Mouse (Mus musculus): ENCODE measurements around the gene Pgpep1. TPM values are rescaled to one million over a fixed set of nuclear protein-coding genes. Genes with fewer than 3 reads are reported as not detected.
A peak's percentile ranks its signal among the peaks of the same experiment; 100 is the strongest.

The Pgpep1 gene
- total RNA-seq, 4 experiments from 2014 or later, result 13.6 to 19.0 (median 15.7) TPM

DNA sequence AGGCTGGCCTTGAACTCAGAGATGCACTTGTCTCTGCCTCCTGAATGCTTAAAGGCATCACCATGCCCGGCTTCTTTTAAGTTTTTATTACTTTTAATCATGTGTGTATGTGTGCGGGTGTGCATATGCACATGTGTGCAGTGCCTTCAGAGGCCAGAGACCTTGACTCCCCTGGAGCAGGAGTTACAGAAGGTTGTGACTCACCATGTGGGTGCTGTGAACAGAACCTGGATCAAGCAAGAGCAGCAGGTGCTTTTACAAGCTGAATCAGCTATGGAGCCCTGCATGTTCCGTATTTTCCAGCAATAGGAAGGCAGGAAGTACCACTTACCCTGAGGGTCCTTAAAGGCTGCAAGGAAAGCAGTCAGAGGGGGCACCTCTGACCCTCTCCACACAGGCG is 31.0 kb upstream of the Pgpep1 start:
- DNase-seq (ENCODE audit: low spot score in 2 of 2), result no peak

DNA sequence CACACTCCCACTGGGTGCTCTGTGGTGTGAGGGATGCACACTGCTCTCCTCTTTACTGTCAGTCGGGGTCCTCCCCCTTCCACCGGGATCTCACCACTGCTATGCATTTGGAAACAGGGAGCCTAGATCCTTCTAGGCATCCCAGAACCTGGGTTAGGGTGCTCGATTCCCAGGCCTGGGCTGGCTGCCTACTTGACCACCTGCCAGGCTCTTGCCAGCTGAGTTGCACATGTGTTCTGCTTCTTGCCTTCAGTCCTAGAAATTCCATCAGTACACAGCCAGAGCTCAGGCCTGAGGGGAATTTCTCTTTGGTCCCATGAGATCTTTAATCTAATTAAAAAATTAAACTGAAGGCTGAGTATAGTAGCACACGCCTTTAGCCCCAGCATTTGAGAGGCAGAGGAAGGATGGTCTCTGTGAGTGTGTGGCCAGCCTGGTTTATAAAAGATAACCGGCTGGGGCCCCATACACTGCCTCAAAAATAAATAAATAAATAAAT is 29.8 kb upstream of the Pgpep1 start:
- DNase-seq (ENCODE audit: low spot score in 2 of 2), result no peak

DNA sequence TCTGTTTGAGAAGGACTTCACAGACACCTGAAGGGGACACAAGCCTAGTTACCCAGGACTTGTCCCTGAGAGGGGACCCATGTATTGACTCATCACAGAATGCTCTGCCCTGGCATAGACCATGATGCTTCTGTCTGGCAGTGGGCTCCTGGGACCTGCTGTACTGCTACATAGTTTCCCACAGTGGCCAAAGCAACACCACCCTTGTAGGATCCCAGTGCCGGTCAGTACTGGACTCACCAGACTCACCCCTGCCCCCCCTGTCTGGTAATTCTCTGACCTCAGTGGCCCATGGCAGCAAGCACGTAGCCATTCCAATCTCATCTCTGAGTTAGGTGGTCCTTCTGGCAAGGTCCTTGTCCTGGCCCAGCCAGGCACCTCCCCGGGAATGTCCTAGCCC is 27.9 kb upstream of the Pgpep1 start:
- DNase-seq (ENCODE audit: low spot score in 2 of 2), result no peak

DNA sequence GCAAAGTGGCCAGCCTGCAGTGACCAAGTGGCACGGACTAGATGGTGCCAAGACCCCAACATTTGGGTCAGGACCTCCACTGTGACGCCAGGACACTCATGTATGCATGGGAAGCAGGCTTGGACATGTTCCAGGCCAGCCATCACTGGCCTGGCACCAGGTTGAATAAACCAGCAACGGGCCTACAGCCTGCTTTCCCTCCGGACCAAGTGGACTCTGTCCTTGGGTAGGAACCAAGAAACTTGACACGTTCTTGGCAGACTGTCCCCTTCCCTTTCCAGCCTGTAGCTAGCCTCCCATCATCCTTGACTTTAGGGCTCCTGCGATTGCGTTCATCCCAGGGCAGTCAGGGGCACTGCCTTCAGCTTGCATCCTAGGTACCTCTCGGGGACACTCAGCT is 27.4 kb upstream of the Pgpep1 start:
- DNase-seq (ENCODE audit: low spot score in 2 of 2), result peak; percentile 75 to 79

DNA sequence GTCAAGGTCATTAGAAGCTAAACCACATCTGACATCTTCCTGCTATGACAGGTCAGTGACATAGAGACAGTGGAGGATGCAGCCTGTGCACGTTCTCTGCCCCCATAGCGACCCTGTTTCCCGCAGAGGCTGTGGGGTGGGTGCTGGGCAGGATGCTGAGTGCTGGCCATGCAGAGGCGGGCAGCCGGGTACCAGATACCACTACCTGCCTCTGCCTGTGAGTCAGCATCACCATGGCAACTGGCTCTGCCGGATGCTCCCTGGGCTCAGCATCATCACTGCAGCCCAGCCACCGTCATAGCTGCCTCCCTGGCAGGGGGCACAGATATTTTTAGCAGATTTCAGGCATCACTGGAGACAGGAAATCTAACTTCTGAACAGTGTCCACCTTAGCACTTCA is 24.1 kb upstream of the Pgpep1 start:
- DNase-seq (ENCODE audit: low spot score in 2 of 2), result no peak

DNA sequence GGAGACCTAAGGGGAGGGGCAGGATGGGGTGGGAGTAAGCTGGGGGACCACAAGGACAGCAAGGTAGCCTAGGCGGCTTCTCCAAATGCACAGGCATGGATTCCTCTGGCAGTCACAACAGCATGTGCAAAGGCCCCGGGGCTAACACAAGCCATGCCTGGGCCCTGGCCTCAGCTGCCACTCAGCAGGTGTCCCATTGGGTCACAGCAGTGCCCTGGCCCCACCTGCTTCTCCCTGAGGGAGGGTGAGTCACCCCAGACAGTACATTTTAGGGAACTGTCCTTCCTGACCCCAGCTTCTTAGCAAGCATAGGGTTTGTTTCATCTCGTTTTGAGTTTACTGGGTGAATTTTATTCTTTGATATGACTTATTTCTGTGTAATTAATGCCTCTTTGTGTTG is 22.5 kb upstream of the Pgpep1 start:
- no peak for DNase-seq (ENCODE audit: low spot score in 2 of 2)

DNA sequence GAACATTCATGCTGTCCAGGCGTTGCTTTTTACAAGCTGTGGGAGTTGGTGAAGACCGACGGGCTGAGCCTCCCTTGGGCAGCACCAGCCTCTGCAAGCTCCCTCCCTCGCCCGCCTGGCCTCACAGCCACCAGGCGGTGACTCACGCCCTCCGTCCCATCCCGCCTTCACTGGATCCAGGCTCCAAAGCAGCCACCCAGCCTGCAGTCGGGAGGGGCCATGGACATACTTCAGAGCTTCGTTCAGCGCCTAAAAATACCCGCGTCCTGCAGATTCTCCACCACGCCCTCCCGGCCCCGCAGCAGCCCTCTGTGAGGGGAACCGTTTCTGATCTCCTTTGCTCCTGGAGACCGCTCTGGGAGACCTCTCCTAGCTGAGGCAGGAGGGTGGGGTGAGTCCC is 22.0 kb upstream of the Pgpep1 start:
- DNase-seq (ENCODE audit: low spot score in 2 of 2), result peak; percentile 78 to 88

DNA sequence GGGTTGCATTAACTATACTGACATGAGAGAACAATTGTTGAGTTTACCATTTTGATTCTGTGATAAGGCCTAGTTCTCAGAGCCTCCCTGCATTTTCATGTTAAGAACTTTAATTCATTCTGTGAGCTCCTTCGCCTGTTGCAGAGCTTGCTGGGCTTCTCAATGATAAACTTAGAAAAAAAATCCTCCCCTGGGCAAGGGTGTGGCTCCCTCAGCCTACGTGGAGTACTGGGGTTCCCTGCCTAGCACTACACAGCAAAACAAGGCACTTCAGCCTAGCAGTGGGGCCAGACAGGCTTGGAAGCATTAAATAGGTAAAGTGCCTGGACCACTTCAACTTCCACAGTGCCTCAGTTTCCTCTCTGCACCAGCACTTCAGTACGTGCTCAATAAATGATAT is 21.2 kb upstream of the Pgpep1 start:
- DNase-seq (ENCODE audit: low spot score in 2 of 2), result no peak

DNA sequence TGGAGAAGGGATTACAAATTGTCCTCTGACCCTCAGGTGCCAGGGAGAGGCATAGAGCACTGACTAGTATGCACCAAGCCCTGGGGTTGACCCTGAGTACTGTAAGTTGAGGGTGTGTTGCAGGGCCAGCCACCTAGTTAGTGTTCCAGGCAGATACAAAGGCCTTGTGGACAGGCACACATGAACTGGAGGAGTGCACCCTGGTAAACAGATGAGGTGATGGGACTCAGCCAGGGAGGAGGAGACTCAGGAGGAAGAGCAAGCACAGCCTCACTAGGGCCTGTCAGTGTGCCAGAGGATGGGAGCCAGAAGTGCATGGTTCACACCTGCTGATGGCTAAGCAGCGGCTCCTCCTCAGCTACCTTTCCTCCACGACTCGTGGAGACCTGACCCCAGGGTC is 19.9 kb upstream of the Pgpep1 start:
- no peak for DNase-seq (ENCODE audit: low spot score in 2 of 2)

DNA sequence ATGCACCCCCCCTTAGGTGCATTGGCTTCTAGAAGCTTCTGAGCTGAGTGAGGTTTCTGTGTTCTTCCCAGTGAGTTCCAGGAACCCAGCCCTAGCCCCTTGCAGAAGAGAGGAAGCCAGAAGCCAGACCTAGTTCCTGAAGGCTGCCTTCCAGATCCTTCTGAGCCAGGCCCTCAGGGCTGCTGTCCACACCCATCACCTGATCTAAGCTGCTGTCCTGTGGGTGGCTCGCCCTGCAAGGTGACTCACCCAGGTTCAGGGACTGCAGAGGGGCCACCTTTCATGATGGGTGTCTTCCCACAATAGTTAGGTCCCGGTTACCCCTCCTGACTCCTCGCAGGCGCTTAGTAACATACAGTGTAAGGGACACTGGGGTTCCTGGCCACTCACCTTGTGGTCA is 19.2 kb upstream of the Pgpep1 start:
- no peak for DNase-seq (ENCODE audit: low spot score in 2 of 2)

DNA sequence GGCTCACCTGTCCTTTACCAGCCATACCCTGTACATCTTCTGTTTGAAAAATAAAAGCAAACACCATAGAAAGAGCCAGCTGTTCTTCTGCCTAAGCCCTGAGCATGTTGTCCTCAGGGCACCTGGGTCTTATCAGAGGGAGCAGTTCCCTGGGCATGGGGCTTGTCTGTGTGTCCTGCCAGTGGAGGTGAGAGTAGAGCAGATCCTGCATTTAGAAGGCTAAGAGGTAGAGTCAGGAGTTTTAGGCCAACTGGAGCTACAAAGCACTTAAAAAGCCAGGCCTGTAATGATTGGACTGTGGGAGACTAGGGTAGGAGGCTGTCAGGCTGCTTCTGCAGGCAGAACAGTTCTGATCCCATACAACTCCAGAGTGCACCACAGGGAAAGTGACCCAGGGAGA is 18.5 kb upstream of the Pgpep1 start:
- no peak for DNase-seq (ENCODE audit: low spot score in 2 of 2)

DNA sequence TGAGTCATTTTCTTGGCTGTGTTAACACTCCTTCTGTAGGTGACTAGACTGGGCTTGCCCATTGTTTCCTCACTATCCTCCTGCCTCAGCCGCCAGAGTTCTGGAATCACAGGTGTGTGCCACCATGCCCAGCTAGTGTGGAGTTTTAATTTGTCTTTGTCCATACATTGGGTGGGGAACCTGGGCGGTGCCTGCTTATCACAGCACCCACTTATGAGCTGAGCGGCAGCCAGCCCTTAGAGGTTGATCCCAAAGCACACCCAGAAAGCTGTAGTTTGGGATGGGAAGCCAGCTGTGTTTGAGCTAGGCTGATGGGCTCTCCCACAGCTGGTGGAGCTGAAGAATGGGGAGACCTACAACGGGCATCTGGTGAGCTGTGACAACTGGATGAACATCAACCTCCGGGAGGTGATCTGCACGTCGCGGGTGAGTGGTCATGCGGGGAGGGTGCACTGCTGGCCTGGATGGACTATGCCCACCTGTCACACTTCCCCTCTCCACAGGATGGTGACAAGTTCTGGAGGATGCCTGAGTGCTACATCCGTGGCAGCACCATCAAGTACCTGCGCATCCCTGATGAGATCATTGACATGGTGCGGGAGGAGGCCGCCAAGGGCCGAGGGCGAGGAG is 17.4 kb upstream of the Pgpep1 start:
- DNase-seq (ENCODE audit: low spot score in 2 of 2), result no peak

DNA sequence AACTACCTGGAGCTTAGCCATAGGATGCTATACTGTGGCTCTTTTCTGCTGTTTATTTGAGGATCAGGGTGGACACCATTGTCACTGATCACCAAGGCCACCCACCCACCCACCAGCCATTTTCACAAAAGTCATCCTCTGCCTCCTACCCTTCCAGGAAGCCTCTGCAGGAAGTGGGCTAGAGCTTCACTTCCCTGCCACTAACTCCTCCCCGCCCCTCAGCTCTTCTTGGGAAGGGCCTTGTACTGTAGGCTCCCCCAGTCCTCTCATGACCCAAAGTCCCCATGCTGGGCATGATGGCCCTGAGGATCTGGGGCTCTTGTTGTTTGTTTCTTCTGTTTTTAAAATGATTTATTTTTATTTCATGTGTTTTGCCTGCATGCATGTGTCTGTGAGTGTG is 15.1 kb upstream of the Pgpep1 start:
- no peak for DNase-seq (ENCODE audit: low spot score in 2 of 2)

DNA sequence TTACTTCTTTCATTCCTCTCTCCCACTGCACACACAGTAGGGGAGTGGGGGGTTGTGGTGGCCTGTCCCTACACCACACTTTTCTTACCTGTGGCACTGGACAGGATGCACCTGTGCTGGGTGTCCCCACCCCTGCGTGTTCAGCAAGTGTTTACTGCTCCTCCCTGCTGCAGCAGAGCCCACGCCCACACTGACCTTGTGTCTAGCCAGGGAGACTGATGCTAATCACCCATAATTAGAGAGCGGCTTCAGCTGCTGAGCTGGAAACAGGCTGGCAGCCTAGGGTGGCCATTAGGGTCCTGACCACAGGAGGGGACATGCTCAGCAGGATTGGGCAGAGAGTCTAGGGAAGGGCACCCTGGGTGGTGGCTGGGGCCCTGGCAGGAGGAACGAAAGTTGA is 14.5 kb upstream of the Pgpep1 start:
- no peak for DNase-seq (ENCODE audit: low spot score in 2 of 2)

DNA sequence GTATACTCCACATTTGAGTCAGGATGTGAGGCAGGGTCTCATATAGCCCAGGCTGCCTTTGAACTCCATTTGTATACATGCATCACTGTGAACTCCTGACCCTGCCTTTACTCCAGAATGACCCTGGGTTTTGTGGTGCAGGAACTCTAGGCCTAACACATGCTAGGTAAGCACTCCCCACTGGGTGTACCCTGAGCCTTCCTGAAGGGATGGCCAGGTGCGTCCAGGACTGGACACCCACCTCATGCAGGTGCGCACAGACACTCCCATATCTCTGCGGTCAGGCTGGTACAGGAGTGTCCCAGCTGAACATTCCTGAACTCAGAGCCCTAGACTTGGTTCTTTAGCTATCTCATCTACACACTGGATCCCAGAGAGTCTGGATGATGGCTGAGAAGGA is 13.9 kb upstream of the Pgpep1 start:
- no peak for DNase-seq (ENCODE audit: low spot score in 2 of 2)

DNA sequence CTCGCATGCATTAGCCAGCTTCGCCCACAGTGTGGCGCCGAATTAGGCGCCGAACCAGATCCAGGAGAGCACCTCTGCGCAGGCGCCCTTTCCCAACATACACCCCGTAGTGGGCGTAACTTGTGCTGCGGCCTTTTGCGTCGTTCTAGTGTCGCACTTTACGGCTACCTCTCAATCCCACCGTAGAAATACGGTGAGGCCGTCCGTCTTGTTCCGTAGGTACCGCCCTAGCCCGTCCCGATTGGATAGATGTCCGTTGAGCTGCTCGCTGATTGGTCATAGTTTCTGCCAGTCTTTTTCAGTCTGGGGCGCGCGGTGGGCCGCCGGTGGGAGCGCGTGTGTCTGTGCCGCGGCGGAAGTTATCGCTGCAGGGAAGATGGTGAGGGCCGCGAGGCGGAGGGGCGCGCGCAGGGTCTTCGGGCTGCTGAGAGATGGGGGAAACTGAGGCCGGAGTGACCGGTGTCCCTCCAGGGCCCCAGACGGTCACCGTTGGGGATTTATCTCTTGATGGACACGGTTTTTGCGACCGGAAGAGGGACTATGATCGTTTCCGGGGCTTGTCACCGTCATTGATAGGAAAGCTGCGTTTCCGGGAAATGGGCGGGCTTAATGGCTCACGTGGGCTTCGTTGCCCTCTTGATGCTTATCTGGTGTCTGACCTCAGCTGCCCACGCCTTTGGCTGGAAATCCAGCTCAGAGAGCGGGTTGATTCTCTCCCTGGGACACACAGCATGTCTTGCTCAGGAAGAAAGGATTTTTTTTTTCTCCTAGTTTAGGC is 13.1 kb upstream of the Pgpep1 start, which contains the start of gene Lsm4:
Lsm4 (plus strand) TSS at position 170 of the 778 bp plus-strand sequence.
- DNase-seq (ENCODE audit: low spot score in 2 of 2), result peak; percentile 95

DNA sequence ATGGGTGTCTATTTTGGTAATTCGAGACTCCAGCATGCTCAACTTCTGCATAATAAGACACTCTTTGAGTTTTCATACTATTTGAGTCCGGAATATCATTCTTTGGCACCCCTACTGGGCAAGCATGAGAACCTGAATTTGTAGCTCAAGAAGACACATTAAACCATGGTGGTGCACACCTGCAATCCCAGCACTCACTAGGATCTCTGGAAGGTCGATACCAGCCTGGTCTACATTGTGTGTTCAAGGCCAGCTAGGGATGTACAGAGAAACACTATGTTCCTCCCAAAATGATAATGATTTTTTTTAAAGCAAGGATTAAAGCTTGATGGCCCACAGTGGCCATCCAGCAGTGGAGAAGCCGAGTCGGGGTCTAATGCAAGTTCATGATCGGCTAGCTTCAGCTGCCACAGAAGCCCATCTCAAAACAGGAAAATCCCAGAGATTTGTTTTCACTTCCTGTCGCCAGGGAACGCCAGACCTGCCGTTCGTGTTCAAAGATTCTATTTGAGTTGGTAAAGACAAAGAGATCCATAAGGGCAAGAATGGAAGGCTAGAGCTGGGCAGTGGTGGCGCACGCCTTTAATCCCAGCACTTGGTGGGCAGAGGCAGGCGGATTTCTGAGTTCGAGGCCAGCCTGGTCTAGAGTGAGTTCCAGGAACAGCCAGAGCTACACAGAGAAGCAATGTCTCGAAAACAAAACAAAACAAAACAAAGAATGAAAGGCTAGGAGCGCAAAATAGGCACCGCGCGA is 12.3 kb upstream of the Pgpep1 start:
- no peak for DNase-seq (ENCODE audit: low spot score in 2 of 2)

DNA sequence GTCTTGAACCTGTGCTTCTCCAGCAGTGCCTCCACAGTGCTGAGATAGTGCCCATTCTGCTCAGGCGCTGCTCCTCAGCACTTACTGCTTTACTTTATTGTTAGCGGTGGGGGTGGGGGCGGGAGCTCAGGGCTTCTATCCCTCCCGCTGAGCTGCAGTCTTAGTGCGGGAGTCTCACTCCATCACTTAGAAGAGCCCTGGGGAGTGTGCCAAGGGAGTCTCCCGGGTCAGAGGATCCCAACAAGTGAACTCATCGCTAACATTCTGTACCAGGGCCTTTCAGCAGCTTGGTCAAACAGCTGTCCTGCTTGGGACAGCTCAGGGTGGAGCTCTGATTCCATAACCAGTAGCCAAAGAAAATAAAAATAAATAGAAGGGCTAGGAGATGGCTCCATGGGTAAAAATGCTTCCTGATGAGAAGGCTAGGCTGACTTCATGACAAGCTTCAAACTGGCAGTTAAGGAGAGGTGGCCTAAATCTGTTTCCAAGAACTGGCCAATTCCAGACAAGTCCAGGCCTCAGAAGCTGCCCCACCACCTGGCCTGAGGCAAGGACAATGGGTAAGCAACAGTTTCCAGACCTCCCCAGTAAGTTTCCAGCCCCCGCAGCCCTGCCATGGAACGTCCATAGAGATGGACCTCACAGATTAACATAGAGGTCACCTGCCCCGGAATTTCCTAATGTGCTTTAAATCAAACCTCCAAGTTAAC is 11.6 kb upstream of the Pgpep1 start:
- peak; percentile 76 for DNase-seq (ENCODE audit: low spot score in 2 of 2)

DNA sequence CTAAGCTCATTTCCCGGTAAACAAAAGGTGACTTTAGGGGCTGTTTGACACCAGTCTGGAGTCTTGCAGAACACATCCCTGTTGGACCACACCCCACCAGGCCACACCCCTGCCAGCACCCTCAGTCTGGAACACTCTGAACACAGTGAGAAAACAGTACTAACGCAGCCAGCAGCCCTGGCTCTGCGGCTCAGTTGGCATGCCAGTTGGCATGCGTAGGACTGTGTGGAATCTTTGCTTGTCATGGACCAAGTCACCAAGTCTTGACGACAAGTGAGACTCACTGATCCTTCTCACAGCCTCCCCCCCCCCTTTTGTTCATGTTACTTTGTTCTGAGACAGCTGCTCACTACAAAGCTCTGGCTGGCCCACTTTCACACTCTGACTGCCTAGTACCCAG is 6.9 kb upstream of the Pgpep1 start:
- peak; percentile 75 to 82 for DNase-seq (ENCODE audit: low spot score in 2 of 2)

DNA sequence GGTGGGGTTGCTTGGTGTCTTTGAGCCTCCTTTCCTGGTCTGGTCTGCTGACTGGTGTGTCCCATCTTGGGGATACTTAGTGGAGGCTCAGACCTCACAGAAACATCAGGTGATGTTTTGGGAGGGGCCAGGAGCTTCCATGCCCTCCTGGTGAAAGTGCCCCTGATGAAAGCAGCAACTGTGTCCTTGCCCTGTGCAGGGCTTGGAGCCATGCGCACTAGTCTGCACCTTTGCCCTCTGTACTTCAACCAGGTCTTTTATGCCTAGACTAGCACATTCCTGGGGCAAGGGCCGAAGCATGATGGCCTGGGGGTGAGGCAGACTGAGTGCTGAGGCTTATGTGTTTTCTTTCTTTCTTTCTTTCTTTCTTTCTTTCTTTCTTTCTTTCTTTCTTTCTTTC is 5.4 kb upstream of the Pgpep1 start:
- DNase-seq (ENCODE audit: low spot score in 2 of 2), result no peak

DNA sequence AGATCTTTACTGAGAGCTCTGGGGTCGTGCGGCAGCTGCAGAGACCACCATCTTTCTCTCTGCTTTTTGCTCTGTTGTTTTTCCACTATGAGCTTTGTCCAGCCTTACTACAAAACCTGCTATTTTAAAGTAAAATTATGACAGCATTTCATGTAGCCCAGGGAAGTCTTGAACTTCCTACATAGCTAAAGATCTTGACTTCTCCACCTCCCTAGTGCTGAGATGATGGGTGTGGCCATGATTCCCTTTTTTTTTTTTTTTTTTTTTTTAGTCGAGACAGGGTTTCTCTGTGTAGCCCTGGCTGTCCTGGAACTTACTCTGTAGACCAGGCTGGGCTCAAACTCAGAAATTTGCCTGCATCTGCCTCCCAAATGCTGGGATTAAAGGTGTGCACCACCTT is 4.4 kb upstream of the Pgpep1 start:
- DNase-seq (ENCODE audit: low spot score in 2 of 2), result no peak

DNA sequence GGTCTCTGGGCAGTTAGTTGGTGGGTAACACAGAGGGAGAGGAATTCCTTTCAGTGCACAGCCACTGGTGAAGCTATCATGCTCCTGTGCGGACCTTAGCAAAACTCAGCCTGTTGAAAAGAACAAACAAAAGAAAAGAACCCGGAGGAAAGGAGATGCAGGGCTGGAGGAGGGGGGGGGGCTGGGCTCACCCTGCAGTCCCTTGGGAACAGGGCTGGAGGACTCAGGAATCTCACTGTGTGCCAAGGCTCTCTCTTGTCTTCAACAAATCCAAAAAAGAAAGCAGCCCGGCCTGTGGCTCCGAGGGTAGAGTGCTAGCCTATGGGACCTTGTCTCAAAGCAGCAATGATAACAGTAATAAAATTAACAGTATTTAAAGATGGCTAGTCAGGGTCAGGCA is 3.5 kb upstream of the Pgpep1 start:
- DNase-seq (ENCODE audit: low spot score in 2 of 2), result no peak
